Mouse (Mus musculus) hindlimb bud, embryonic 11.5 days (tissue): ENCODE measurements around the gene Kcnab1.

Experiments
- DNase-seq: peaks from one replicate; pipeline ENCODE4 v3.0.0-alpha.2; 2012; ENCODE audit warnings: low read depth, low spot score; ENCODE audit errors: extremely low spot score

Gene Kcnab1

GRCm38 (mm10) chr3:65203361-65204117, 94.4 kb downstream of the Kcnab1 start:
- DNase-seq = peak; percentile 24

GRCm38 (mm10) chr3:65204356-65205075, 95.3 kb downstream of the Kcnab1 start:
- peak; percentile 91 for DNase-seq

GRCm38 (mm10) chr3:65205539-65206020, 96.4 kb downstream of the Kcnab1 start:
- peak; percentile 12 for DNase-seq

GRCm38 (mm10) chr3:65213725-65214124, 104.5 kb downstream of the Kcnab1 start:
- no peak for DNase-seq

GRCm38 (mm10) chr3:65214635-65215034, 105.5 kb downstream of the Kcnab1 start:
- DNase-seq = no peak

GRCm38 (mm10) chr3:65217673-65218579, 108.7 kb downstream of the Kcnab1 start:
- no peak for DNase-seq

GRCm38 (mm10) chr3:65220287-65220686, 111.1 kb downstream of the Kcnab1 start:
- DNase-seq = no peak

- no peak for DNase-seq
These were observed 114.5 kb downstream of the Kcnab1 start for GRCm38 (mm10) chr3:65223635-65224034.

- no peak for DNase-seq
These were observed 121.8 kb downstream of the Kcnab1 start for GRCm38 (mm10) chr3:65230978-65231377.

GRCm38 (mm10) chr3:65231419-65232090, 122.4 kb downstream of the Kcnab1 start:
- no peak for DNase-seq

- DNase-seq = no peak
These were observed 139.8 kb downstream of the Kcnab1 start for GRCm38 (mm10) chr3:65249023-65249422.

- DNase-seq = no peak
These were observed 151.3 kb downstream of the Kcnab1 start for GRCm38 (mm10) chr3:65260521-65260920.

- DNase-seq = no peak
These were observed 153.6 kb downstream of the Kcnab1 start for GRCm38 (mm10) chr3:65262506-65263422.

GRCm38 (mm10) chr3:65273317-65273716, 164.1 kb downstream of the Kcnab1 start:
- DNase-seq = no peak

GRCm38 (mm10) chr3:65277777-65278176, 168.6 kb downstream of the Kcnab1 start:
- no peak for DNase-seq

GRCm38 (mm10) chr3:65283366-65283765, 174.2 kb downstream of the Kcnab1 start:
- no peak for DNase-seq

GRCm38 (mm10) chr3:65288994-65289393, 179.8 kb downstream of the Kcnab1 start:
- DNase-seq = no peak

GRCm38 (mm10) chr3:65296996-65297395, 187.8 kb downstream of the Kcnab1 start:
- DNase-seq = no peak

- no peak for DNase-seq
These were observed 190.0 kb downstream of the Kcnab1 start for GRCm38 (mm10) chr3:65299205-65299604.
